Mouse (Mus musculus): ENCODE measurements around the gene Gon7. TPM values are rescaled to one million over a fixed set of nuclear protein-coding genes. Genes with fewer than 3 reads are reported as not detected.

Gene Gon7
- polyA plus RNA-seq (2015; fragmentation: Nextera tagmentation; extraction: Ambion mirVana), result 32.7 and 34.1 TPM in 2 replicates

GRCm38 (mm10) chr12:102757689-102758402 lies at the start of gene Gon7, which contains the start of the genes Gm28051 and Ubr7:
Gene Gon7 (minus strand): TSS chr12:102757803.
Gene Gm28051 (minus strand): TSS chr12:102757765.
Gene Ubr7 (plus strand): TSS chr12:102757967.

GRCm38 (mm10) chr12:102758403-102758756 lies 777 bp upstream of the Gon7 start, which contains the start of gene Gm20604:
Gene Gm20604 (minus strand): TSS chr12:102758672.

GRCm38 (mm10) chr12:102743589-102744574 lies 13.7 kb downstream of the Gon7 start, which contains the start of the genes Moap1 and Tmem251:
Gene Moap1 (minus strand): TSS chr12:102743661.
Gene Tmem251 (plus strand): TSS chr12:102743762.

GRCm38 (mm10) chr12:102704457-102705198 lies 53.0 kb downstream of the Gon7 start, which contains the start of gene Itpk1:
Gene Itpk1 (minus strand): TSS chr12:102704930.

Other genes with a start within 250 kb of the Gon7 start
- gene Chga, start 202.8 kb downstream of the Gon7 start, polyA plus RNA-seq (2015; fragmentation: Nextera tagmentation; extraction: Ambion mirVana), result 289 and 310 TPM in 2 replicates
- gene Itpk1, start 52.9 kb downstream of the Gon7 start, polyA plus RNA-seq (2015; fragmentation: Nextera tagmentation; extraction: Ambion mirVana), result 37.9 and 40.5 TPM in 2 replicates
- 56.2 and 64.1 TPM in 2 replicates for gene Moap1, start 14.1 kb downstream of the Gon7 start, polyA plus RNA-seq (2015; fragmentation: Nextera tagmentation; extraction: Ambion mirVana)
- gene Tmem251, start 14.0 kb downstream of the Gon7 start, polyA plus RNA-seq (2015; fragmentation: Nextera tagmentation; extraction: Ambion mirVana), result 12.5 and 14.2 TPM in 2 replicates
- not detected in 2 replicates for gene Gm28051, start within 50 bp of the Gon7 start, polyA plus RNA-seq (2015; fragmentation: Nextera tagmentation; extraction: Ambion mirVana)
- 25.2 and 26.1 TPM in 2 replicates for gene Ubr7, start 164 bp upstream of the Gon7 start, polyA plus RNA-seq (2015; fragmentation: Nextera tagmentation; extraction: Ambion mirVana)
- gene Gm20604, start 869 bp upstream of the Gon7 start, polyA plus RNA-seq (2015; fragmentation: Nextera tagmentation; extraction: Ambion mirVana), result 45.8 and 48.3 TPM in 2 replicates
- gene Btbd7, start 120.7 kb upstream of the Gon7 start, polyA plus RNA-seq (2015; fragmentation: Nextera tagmentation; extraction: Ambion mirVana), result 10.2 and 10.4 TPM in 2 replicates
- not detected in 2 replicates for gene Cox8c, start 141.5 kb upstream of the Gon7 start, polyA plus RNA-seq (2015; fragmentation: Nextera tagmentation; extraction: Ambion mirVana)
- gene Unc79, start 191.1 kb upstream of the Gon7 start, polyA plus RNA-seq (2015; fragmentation: Nextera tagmentation; extraction: Ambion mirVana), result 5.6 and 6.6 TPM in 2 replicates